Mouse (Mus musculus) small intestine, adult 2 months (tissue): ENCODE results near the gene Togaram2.

Experiments used
- CTCF ChIP-seq: fragments of 200-500 bp; IDR thresholded peaks from 2 replicates; pipeline ENCODE4 v1.5.1; 2012; ENCODE audit warnings: low read depth, mild to moderate bottlenecking, control low read depth, inconsistent platforms, low read length, moderate library complexity, mixed read lengths; ENCODE audit not compliant: insufficient replicate concordance, insufficient read length; ENCODE audit errors: extremely low read depth
- POLR2A ChIP-seq: fragments of 200-500 bp; IDR thresholded peaks from 2 replicates; pipeline ENCODE4 v1.6.1; 2012; ENCODE audit warnings: low read depth, mild to moderate bottlenecking, control low read depth, inconsistent platforms, low read length, moderate library complexity

DNA sequence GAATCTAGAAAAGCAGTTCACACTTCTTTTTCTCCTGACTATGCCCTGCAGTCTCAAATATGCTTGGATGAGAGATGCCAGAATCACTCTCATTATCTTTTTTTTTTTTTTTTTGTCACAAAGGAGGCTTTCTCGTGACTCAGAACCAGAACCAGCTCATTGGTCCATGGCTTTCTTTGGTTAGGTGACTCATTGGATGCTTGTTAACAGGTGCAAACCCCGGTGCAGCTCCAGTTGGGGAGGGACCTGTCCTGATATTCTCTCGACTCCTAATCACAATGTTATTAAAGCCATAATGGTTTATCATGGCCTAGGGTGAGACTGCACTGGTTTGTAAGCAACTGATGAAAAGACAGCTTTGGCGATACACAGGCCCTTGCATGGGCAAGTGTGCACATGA, 101.1 kb downstream of the Togaram2 start:
- no peak for TF ChIP-seq POLR2A
- no peak for TF ChIP-seq CTCF
